Mouse (Mus musculus) thymus, adult 2 months (tissue): ENCODE data around the gene Plaur.

Experiments
- CTCF ChIP-seq: fragments of 200-500 bp; IDR thresholded peaks from 2 replicates; pipeline ENCODE4 v1.5.1; 2012; ENCODE audit warnings: mild to moderate bottlenecking, control low read depth, low read length, moderate library complexity, borderline replicate concordance; ENCODE audit not compliant: control insufficient read depth, poor library complexity, insufficient read depth; ENCODE audit errors: extremely low read depth
- POLR2A ChIP-seq: fragments of 200-500 bp; IDR thresholded peaks from 2 replicates; pipeline ENCODE4 v1.6.1; 2012; ENCODE audit warnings: mild to moderate bottlenecking, low read length, control low read depth, moderate library complexity; ENCODE audit not compliant: control insufficient read depth, poor library complexity, insufficient read depth; ENCODE audit errors: extremely low read depth

DNA sequence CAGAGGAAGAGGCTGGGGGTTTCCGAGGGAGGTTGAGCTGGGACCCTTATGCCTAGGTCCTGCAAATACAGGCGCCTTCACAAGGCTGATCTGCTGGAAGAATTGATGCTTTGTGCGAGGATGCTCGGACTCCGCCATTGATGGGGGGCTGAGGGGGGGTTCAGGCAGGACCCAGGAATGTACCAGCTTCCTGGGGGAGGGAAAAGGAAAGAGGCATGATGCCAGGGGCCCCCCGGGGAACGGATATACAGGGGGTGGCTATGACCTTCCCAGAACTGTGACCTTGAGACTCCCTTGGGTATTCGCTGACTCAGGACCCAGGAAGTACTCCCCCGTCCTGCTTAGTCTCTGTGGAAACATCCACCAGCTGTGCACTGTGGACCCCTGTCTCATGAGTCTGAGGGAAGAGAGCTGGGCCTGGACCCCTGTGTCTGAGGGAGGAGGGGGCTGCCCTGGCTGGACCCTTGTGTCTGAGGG is 24.4 kb downstream of the Plaur start:
- TF ChIP-seq POLR2A (no peak), CTCF (no peak)
